Mouse (Mus musculus) liver, embryonic 16.5 days (tissue): Measurements from ENCODE around the gene Angptl7. TPM values are rescaled to one million over a fixed set of nuclear protein-coding genes. Genes with fewer than 3 reads are reported as not detected.

Experiments used
- ATAC-seq: fragments of 200-750 bp; cut with Nextera tagmentation; 2 replicates; pipeline ENCODE4 v1.8.0; 2017; ENCODE audit warnings: low read depth, mild to moderate bottlenecking, moderate number of reproducible peaks, moderate library complexity
- H3K27ac ChIP-seq: fragments of 300-500 bp; sonication (generic); 2 replicates; pipeline ENCODE4 v1.5.1; 2014; ENCODE audit warnings: mild to moderate bottlenecking, low read length
- H3K27me3 ChIP-seq: fragments of 300-500 bp; sonication (generic); 2 replicates; pipeline ENCODE4 v1.6.1; 2014; ENCODE audit warnings: low read depth, low read length, mixed read lengths; ENCODE audit not compliant: control insufficient read depth, insufficient read depth
- H3K36me3 ChIP-seq: fragments of 300-500 bp; sonication (generic); 2 replicates; pipeline ENCODE4 v1.6.1; 2014; ENCODE audit warnings: mild to moderate bottlenecking; ENCODE audit not compliant: control insufficient read depth, insufficient read depth
- H3K4me1 ChIP-seq: fragments of 300-500 bp; sonication (generic); 2 replicates; pipeline ENCODE4 v1.6.1; 2014; ENCODE audit warnings: low read depth, low read length, mixed read lengths; ENCODE audit not compliant: control insufficient read depth
- H3K4me2 ChIP-seq: fragments of 300-500 bp; sonication (generic); 2 replicates; pipeline ENCODE4 v1.6.1; 2014; ENCODE audit warnings: low read depth, low read length, mixed read lengths
- H3K4me3 ChIP-seq: fragments of 300-500 bp; sonication (generic); 2 replicates; pipeline ENCODE4 v1.5.1; 2014; ENCODE audit warnings: low read depth, mild to moderate bottlenecking, low read length
- H3K9ac ChIP-seq: fragments of 300-500 bp; sonication (generic); 2 replicates; pipeline ENCODE4 v1.6.1; 2014; ENCODE audit warnings: low read depth, low read length
- H3K9me3 ChIP-seq: fragments of 300-500 bp; sonication (generic); replicated peaks from 2 replicates; pipeline ENCODE4 v1.6.1; 2016; ENCODE audit warnings: low read length; ENCODE audit not compliant: control insufficient read depth
- WGBS: fragments of 180-500 bp; shearing (Covaris S2); extraction: QIAGEN DNeasy Blood & Tissue Kit; methylation state at CpG from one replicate; pipeline ENCODE4 v1.1.7; 2014; ENCODE audit not compliant: insufficient replicate concordance; 5-methylcytosine and 5-hydroxymethylcytosine counted together
- polyA plus RNA-seq: library from polyadenylated mRNA; unstranded; fragments of >200 nt; fragmentation: Nextera tagmentation; extraction: Ambion mirVana; gene quantifications from 2 replicates; pipeline ENCODE4 v1.2.1, GENCODE M21; 2015

Gene Angptl7
- polyA plus RNA-seq, 1 experiment from 2014 or later = 0.83 TPM

DNA sequence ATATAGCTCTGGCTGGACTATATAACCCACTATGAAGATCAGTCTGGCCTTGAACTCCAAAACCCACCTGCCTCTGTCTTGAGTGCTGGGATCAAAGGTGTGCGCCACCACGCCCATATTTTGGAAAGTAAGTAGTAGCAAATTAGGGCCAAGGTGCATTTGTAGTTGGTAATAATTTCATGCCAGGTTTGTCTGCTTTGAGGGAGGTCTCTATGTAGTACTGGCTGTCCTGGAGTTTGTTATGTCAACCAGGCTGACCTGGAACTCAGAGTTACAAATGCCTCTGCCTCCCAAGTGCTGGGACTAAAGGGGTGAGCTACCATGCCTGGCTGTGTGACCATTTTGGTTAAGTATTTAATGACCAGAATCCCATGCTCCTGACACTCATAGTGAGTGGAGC is 20.0 kb downstream of the Angptl7 start:
- no peak overlapping the region for H3K9ac ChIP-seq
- ATAC-seq = no peak
- H3K4me2 ChIP-seq = no peak overlapping the region
- peaks cover 4% of the 10 kb centered on the region for H3K36me3 ChIP-seq
- no peaks in the 10 kb centered on the region for H3K4me1 ChIP-seq
- no peak overlapping the region for H3K27ac ChIP-seq
- WGBS = 74% methylated on average over 2 of the region's 2 CpGs
- no peak overlapping the region for H3K4me3 ChIP-seq
- no peaks in the 10 kb centered on the region for H3K27me3 ChIP-seq
- H3K9me3 ChIP-seq = no peaks in the 10 kb centered on the region

- H3K9me3 ChIP-seq = no peaks in the 10 kb centered on the region
- no peak overlapping the region for H3K4me2 ChIP-seq
- H3K4me3 ChIP-seq = no peak overlapping the region
- ATAC-seq = no peak
- no peak overlapping the region for H3K27ac ChIP-seq
- H3K36me3 ChIP-seq = peaks cover 25% of the 10 kb centered on the region
- H3K4me1 ChIP-seq = no peaks in the 10 kb centered on the region
- H3K9ac ChIP-seq = no peak overlapping the region
- H3K27me3 ChIP-seq = no peaks in the 10 kb centered on the region
- 77% methylated on average over 5 of the region's 5 CpGs for WGBS
Measured at GRCm38 (mm10) chr4:148473496-148473895, 26.8 kb downstream of the Angptl7 start.

GRCm38 (mm10) chr4:148472436-148473174 is 27.7 kb downstream of the Angptl7 start:
- Histone ChIP-seq H3K36me3 (peaks cover 32% of the 10 kb centered on the region), H3K4me3 (no peak overlapping the region), H3K4me1 (no peaks in the 10 kb centered on the region), H3K4me2 (no peak overlapping the region), H3K27me3 (no peaks in the 10 kb centered on the region), H3K9ac (no peak overlapping the region), H3K27ac (no peak overlapping the region), H3K9me3 (no peaks in the 10 kb centered on the region)
- WGBS = 79% methylated on average over 8 of the region's 8 CpGs
- ATAC-seq = 0 out of 2 replicates have a peak, but pooled peaks have one; percentile 22

- no peak overlapping the region for H3K9ac ChIP-seq
- no peaks in the 10 kb centered on the region for H3K9me3 ChIP-seq
- H3K4me2 ChIP-seq = no peak overlapping the region
- H3K36me3 ChIP-seq = peaks cover 36% of the 10 kb centered on the region
- H3K27me3 ChIP-seq = no peaks in the 10 kb centered on the region
- 90% methylated on average over 10 of the region's 10 CpGs for WGBS
- no peak overlapping the region for H3K27ac ChIP-seq
- no peak overlapping the region for H3K4me3 ChIP-seq
- H3K4me1 ChIP-seq = no peaks in the 10 kb centered on the region
- ATAC-seq = no peak
Measured at GRCm38 (mm10) chr4:148471363-148471806, 28.9 kb downstream of the Angptl7 start.

GRCm38 (mm10) chr4:148469487-148470252 is 30.6 kb downstream of the Angptl7 start:
- Histone ChIP-seq H3K9me3 (no peaks in the 10 kb centered on the region), H3K4me3 (no peak overlapping the region), H3K4me2 (no peak overlapping the region), H3K9ac (no peak overlapping the region), H3K4me1 (no peaks in the 10 kb centered on the region), H3K27ac (no peak overlapping the region), H3K36me3 (peaks cover 39% of the 10 kb centered on the region), H3K27me3 (no peaks in the 10 kb centered on the region)
- no peak for ATAC-seq
- 79% methylated on average over 11 of the region's 11 CpGs for WGBS

- no peak overlapping the region for H3K4me2 ChIP-seq
- no peak overlapping the region for H3K4me3 ChIP-seq
- no peaks in the 10 kb centered on the region for H3K27me3 ChIP-seq
- peaks cover 48% of the 10 kb centered on the region for H3K36me3 ChIP-seq
- H3K4me1 ChIP-seq = no peaks in the 10 kb centered on the region
- no peaks in the 10 kb centered on the region for H3K9me3 ChIP-seq
- no peak overlapping the region for H3K9ac ChIP-seq
- 89% methylated on average over 10 of the region's 10 CpGs for WGBS
- no peak overlapping the region for H3K27ac ChIP-seq
- no peak for ATAC-seq
Measured at GRCm38 (mm10) chr4:148468396-148468795, 31.9 kb downstream of the Angptl7 start.

DNA sequence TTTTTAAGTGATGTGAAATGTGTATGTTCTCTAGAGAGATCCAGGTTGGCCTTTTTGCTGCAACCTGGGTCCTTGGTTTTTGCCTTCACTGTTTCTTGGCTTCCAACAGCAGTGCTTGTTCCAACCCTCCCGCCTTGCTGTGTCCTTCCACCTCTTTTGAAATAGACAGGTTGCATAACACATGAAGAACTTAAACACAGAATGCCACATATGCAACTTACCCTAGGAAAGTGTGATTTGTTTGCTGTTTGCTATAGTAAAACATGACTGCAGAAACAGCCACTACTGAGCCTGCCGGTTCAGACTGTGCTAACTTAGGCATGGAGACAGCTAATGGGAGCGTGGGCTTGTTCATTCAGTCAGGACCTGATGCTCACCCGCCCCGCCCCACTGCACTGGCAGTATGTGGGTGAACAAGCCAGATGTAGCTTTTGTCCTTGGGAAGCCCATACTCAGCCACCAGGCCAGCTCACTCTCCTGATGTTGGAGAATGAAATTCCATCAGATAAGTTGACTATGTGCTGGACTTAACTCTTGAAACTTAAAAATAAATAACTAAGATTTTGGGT is 33.7 kb downstream of the Angptl7 start:
- H3K4me3 ChIP-seq = no peak overlapping the region
- no peaks in the 10 kb centered on the region for H3K27me3 ChIP-seq
- H3K4me2 ChIP-seq = no peak overlapping the region
- 82% methylated on average over 5 of the region's 5 CpGs for WGBS
- H3K27ac ChIP-seq = no peak overlapping the region
- H3K36me3 ChIP-seq = peaks cover 49% of the 10 kb centered on the region
- H3K9me3 ChIP-seq = no peaks in the 10 kb centered on the region
- H3K4me1 ChIP-seq = no peaks in the 10 kb centered on the region
- ATAC-seq = no peak
- H3K9ac ChIP-seq = no peak overlapping the region

- Histone ChIP-seq H3K4me1 (no peaks in the 10 kb centered on the region), H3K27me3 (no peaks in the 10 kb centered on the region), H3K36me3 (peaks cover 45% of the 10 kb centered on the region), H3K9me3 (no peaks in the 10 kb centered on the region), H3K27ac (no peak overlapping the region), H3K4me3 (no peak overlapping the region), H3K4me2 (no peak overlapping the region), H3K9ac (no peak overlapping the region)
- no peak for ATAC-seq
- 89% methylated on average over 12 of the region's 12 CpGs for WGBS
Measured at GRCm38 (mm10) chr4:148464869-148465268, 35.4 kb downstream of the Angptl7 start.

GRCm38 (mm10) chr4:148464301-148464700 is 36.0 kb downstream of the Angptl7 start:
- no peak overlapping the region for H3K27ac ChIP-seq
- H3K36me3 ChIP-seq = peaks cover 43% of the 10 kb centered on the region
- H3K4me3 ChIP-seq = no peak overlapping the region
- no peak for ATAC-seq
- H3K4me1 ChIP-seq = no peaks in the 10 kb centered on the region
- H3K9ac ChIP-seq = no peak overlapping the region
- no peaks in the 10 kb centered on the region for H3K27me3 ChIP-seq
- WGBS = 85% methylated on average over 12 of the region's 12 CpGs
- no peaks in the 10 kb centered on the region for H3K9me3 ChIP-seq
- H3K4me2 ChIP-seq = no peak overlapping the region
